Mouse (Mus musculus) hematopoietic stem cell, adult 5-6 weeks (primary cell): ENCODE results near the gene Osgepl1. TPM values are rescaled to one million over a fixed set of nuclear protein-coding genes. Genes with fewer than 3 reads are reported as not detected.
A peak's percentile ranks its signal among the peaks of the same experiment; 100 is the strongest.
"Not testable (repeated sequence)": the region's sequence is repeated elsewhere in the genome, so short reads cannot be mapped to it uniquely, and the experiment has no call there.

Source experiments
- ATAC-seq, 2 experiments: fragments of 125-278 bp in 1 of 2; replicated peaks in 1 of 2; 2 replicates each; pipeline ENCODE4 v1.8.0; 2016 to 2017; ENCODE audit warnings: inconsistent platforms in 2 of 2, mild to moderate bottlenecking in 2 of 2, moderate number of reproducible peaks in 2 of 2, low read depth in 1 of 2, moderate TSS enrichment in 1 of 2; ENCODE audit not compliant: low FRiP score in 2 of 2, poor library complexity in 2 of 2, severe bottlenecking in 2 of 2, insufficient read depth in 1 of 2, low TSS enrichment in 1 of 2
- total RNA-seq: library from RNA; stranded (forward); fragments of 172-1452, 232-1000 nt; gene quantifications from 2 replicates; pipeline ENCODE4 v1.2.3, GENCODE M21; 2017

Osgepl1 gene
- 13.9 and 14.8 TPM in 2 replicates for total RNA-seq

GRCm38 (mm10) chr1:53312989-53313967 lies at the start of gene Osgepl1:
Gene Osgepl1, plus strand, starts transcription at chr1:53313624.
- ATAC-seq: peak; percentile 97

GRCm38 (mm10) chr1:53264958-53265612 lies 48.3 kb upstream of the Osgepl1 start:
- ATAC-seq: peak in 1 of 2 experiments; percentile 45; a peak in 1 of 4 replicates

GRCm38 (mm10) chr1:53269901-53270300 lies 43.5 kb upstream of the Osgepl1 start:
- no peak for ATAC-seq

- ATAC-seq: peak in 1 of 2 experiments; percentile 36; a peak in 1 of 4 replicates
Measured at GRCm38 (mm10) chr1:53272646-53273045, 40.8 kb upstream of the Osgepl1 start.

- no peak for ATAC-seq
Measured at GRCm38 (mm10) chr1:53291197-53291596, 22.2 kb upstream of the Osgepl1 start.

- peak; percentile 99 for ATAC-seq
Measured at GRCm38 (mm10) chr1:53296581-53297383, 16.6 kb upstream of the Osgepl1 start, which contains the start of the genes Pms1, Ormdl1 and Gm28778. Gene Pms1, minus strand, starts transcription at chr1:53297018. Gene Ormdl1, plus strand, starts transcription at chr1:53297095. Gene Gm28778, plus strand, starts transcription at chr1:53297111.

DNA sequence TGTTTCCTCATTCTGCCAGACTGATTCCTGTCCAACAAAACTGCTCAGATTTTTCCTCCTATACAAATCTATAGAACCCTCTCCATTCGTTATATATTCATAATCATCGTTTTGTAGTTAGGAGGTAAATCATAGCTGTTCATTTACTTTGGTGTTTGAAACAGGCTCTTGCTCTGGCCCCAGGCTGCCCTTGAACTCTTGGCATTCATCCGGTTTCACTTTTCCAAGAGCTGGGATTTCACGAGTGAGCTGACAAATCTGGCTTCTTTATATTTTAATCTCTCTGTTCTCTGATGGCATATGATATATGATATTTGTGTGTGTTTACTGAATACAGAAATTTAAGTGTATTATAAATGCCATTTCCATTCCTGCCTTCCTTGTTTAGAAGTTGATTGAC lies 12.9 kb upstream of the Osgepl1 start:
- no peak for ATAC-seq

DNA sequence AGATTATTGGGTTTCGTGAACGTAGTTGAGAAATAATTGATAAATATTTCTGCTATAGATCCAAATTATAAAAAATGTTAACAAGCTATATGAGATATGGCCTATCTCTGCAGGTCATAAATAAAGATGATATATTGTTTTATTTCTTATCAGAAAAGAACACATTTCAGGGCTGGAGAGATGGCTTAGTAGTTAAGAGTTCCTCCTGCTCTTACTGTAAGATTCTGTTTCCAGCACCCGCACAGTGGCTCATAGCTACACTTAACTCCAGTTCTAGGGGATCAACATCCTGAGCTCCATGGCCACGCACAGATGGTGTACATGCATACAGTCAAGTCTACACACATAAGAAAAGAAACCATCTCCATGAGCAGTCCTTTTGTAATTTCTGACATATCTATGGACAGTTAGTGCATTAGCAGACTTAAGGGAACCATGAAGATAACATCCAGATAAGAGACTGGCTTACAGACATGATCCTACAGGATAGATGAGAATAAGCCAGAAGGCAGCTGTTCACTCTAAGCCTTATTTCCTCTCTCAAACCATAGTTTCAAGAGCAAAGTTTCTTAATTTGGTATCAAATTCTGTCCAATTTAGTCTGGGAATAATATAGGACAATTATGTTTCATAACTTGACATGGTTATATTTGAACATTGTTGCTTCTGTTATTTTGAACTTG lies 8.4 kb downstream of the Osgepl1 start:
- ATAC-seq: no peak

GRCm38 (mm10) chr1:53323254-53323653 lies 9.8 kb downstream of the Osgepl1 start:
- ATAC-seq: no peak

DNA sequence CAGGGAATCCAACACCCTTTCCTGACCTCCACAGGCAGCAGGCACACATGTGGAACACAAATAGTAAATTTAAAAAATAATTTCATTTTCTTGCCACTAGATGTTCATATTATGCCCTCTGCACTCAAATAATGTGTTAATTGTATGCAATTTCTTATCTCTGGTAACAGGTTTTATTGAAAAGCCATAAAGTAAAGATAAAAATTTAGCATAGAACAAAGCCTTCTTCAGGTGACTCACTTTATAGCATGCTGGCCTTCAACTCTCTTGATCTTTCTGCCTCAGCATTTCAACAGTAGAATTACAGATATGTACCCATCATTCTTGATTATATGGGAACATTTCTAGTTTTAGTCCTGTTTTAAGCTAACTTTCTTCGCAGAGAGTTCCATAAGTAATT lies 10.9 kb downstream of the Osgepl1 start:
- no peak for ATAC-seq

DNA sequence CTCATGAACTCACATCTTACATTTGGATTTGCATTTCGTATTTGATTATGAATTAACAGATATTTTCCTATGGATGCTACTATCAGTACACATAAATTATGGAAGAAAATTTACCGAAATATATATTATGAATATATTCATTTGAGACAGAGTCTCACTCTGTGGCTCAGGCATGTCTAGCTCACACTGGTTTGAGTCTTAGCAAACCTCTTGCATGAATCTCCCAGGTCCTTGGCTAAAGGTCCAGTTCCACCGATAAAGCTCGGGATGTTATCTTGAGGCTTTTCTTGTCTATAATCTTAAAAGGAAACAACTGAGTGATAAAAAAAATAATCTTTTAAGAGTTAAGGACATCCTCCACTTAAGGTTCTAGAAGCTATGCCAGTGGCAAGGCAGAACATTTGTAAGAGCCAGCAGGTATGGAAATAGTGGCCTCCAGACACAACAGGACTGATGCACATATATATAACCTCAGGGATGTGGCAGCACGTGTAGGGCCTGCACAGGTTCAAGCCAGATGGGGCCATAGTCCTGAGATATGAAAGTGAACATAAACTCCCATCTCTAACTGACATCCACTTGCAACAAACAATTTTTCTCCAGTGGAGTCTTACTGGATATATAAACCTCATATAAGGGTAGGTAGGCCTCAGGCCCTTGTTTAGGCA lies 11.5 kb downstream of the Osgepl1 start:
- no peak for ATAC-seq

DNA sequence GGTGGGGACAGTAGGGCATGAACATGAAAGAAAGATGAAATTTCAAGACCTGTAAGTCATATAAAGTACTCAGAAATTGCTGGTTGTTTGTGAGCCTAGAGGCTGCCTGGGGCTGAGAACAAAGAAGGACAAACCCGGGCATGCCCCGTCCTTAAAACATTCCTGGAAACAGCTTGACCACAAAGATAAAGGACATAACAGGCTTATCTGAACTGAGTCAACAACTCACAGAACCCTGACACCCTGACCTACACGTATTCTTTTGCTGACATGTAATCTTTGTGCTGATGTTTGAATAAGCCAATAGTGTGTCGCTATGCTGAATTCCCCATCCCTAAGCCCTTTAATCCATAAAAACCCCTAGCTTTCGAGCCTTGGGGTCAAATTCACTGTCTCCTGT lies 20.1 kb downstream of the Osgepl1 start:
- not testable (repeated sequence) for ATAC-seq

- no peak for ATAC-seq
Measured at GRCm38 (mm10) chr1:53335465-53335864, 22.0 kb downstream of the Osgepl1 start.

GRCm38 (mm10) chr1:53337403-53337802 lies 24.0 kb downstream of the Osgepl1 start:
- ATAC-seq: not testable (repeated sequence)

DNA sequence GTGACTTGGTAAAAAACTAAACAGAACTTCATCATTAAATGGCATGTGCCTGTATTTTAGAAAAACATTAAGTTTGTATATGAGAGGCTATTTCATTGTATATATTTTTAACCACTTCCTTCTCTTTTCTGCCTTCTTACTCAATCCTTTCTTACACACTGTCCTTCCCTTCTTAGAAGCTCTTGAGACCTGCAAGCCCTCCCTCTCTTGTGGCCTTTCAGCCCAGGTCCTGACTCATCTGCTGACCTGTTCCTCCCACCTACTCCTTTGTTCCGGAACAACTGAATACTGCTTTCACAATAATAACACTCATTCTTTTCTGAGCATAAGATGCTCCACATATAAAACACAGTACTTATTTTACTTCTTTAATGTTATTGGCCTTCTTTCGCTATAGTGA lies 27.6 kb downstream of the Osgepl1 start:
- peak in 1 of 2 experiments; percentile 72; a peak in 2 of 4 replicates for ATAC-seq
